Mouse (Mus musculus) ES-CJ7 (cell line): ENCODE results near the gene Rab17.

ENCODE experiments used
- DNase-seq: peaks from one replicate; pipeline ENCODE4 v3.0.0; 2011; ENCODE audit warnings: low read depth, low spot score

Gene Rab17

GRCm38 (mm10) chr1:90969347-90969784, at the start of gene Rab17:
Gene Rab17 (minus strand): TSS chr1:90969661.
- no peak for DNase-seq

- DNase-seq, result no peak
These were observed 47.8 kb upstream of the Rab17 start for GRCm38 (mm10) chr1:91017111-91017758.

GRCm38 (mm10) chr1:91015571-91015970, 46.1 kb upstream of the Rab17 start:
- no peak for DNase-seq

GRCm38 (mm10) chr1:91013803-91014202, 44.3 kb upstream of the Rab17 start:
- DNase-seq, result no peak

- no peak for DNase-seq
These were observed 41.9 kb upstream of the Rab17 start for GRCm38 (mm10) chr1:91011336-91011735.

GRCm38 (mm10) chr1:91010716-91011115, 41.3 kb upstream of the Rab17 start:
- no peak for DNase-seq

- no peak for DNase-seq
These were observed 40.8 kb upstream of the Rab17 start for GRCm38 (mm10) chr1:91010216-91010615.

GRCm38 (mm10) chr1:91009266-91009665, 39.8 kb upstream of the Rab17 start:
- DNase-seq, result no peak

- no peak for DNase-seq
These were observed 39.3 kb upstream of the Rab17 start for GRCm38 (mm10) chr1:91008746-91009145.

GRCm38 (mm10) chr1:91008147-91008682, 38.8 kb upstream of the Rab17 start:
- DNase-seq, result no peak

GRCm38 (mm10) chr1:91006708-91007107, 37.2 kb upstream of the Rab17 start:
- no peak for DNase-seq

GRCm38 (mm10) chr1:91006037-91006436, 36.6 kb upstream of the Rab17 start:
- no peak for DNase-seq

- DNase-seq, result no peak
These were observed 34.2 kb upstream of the Rab17 start for GRCm38 (mm10) chr1:91003522-91004253.

- no peak for DNase-seq
These were observed 33.2 kb upstream of the Rab17 start for GRCm38 (mm10) chr1:91002641-91003040.

GRCm38 (mm10) chr1:91001871-91002539, 32.5 kb upstream of the Rab17 start:
- no peak for DNase-seq

GRCm38 (mm10) chr1:91001101-91001500, 31.6 kb upstream of the Rab17 start:
- no peak for DNase-seq

GRCm38 (mm10) chr1:90999911-91000601, 30.6 kb upstream of the Rab17 start:
- DNase-seq, result no peak

GRCm38 (mm10) chr1:90998891-90999611, 29.6 kb upstream of the Rab17 start:
- DNase-seq, result peak; percentile 25

- no peak for DNase-seq
These were observed 28.9 kb upstream of the Rab17 start, which contains the start of gene Lrrfip1 for GRCm38 (mm10) chr1:90998268-90998890. Gene Lrrfip1 (plus strand): TSS chr1:90998737.

- no peak for DNase-seq
These were observed 28.2 kb upstream of the Rab17 start for GRCm38 (mm10) chr1:90997641-90998040.

GRCm38 (mm10) chr1:90997136-90997535, 27.7 kb upstream of the Rab17 start:
- DNase-seq, result no peak
